Mouse (Mus musculus) embryonic facial prominence, embryonic 10.5 days (tissue): ENCODE results near the gene Kcnn1. TPM values are rescaled to one million over a fixed set of nuclear protein-coding genes. Genes with fewer than 3 reads are reported as not detected.

Source experiments
- DNase-seq: peaks from one replicate; pipeline ENCODE4 v3.0.0-alpha.2; 2017; ENCODE audit warnings: low spot score
- H3K27ac ChIP-seq: fragments of 300-500 bp; sonication (generic); replicated peaks from 2 replicates; pipeline ENCODE4 v1.5.1; 2016; ENCODE audit warnings: mild to moderate bottlenecking
- H3K27me3 ChIP-seq: fragments of 300-500 bp; sonication (generic); replicated peaks from 2 replicates; pipeline ENCODE4 v1.6.1; 2016; ENCODE audit warnings: low read depth, mild to moderate bottlenecking; ENCODE audit not compliant: poor library complexity, severe bottlenecking
- H3K36me3 ChIP-seq: fragments of 300-500 bp; sonication (generic); replicated peaks from 2 replicates; pipeline ENCODE4 v1.6.1; 2016; ENCODE audit warnings: mild to moderate bottlenecking, moderate library complexity
- H3K4me1 ChIP-seq: fragments of 300-500 bp; sonication (generic); 2 replicates; pipeline ENCODE4 v1.6.1; 2016
- H3K4me3 ChIP-seq: fragments of 300-500 bp; sonication (generic); 2 replicates; pipeline ENCODE4 v1.5.1; 2016; ENCODE audit warnings: mild to moderate bottlenecking, moderate library complexity
- H3K9me3 ChIP-seq: fragments of 300-500 bp; sonication (generic); 2 replicates; pipeline ENCODE4 v1.6.1; 2016; ENCODE audit warnings: mild to moderate bottlenecking
- WGBS: fragments of 180-500 bp; shearing (Covaris S2); methylation state at CpG from one replicate; pipeline ENCODE4 v1.1.7; 2016; 5-methylcytosine and 5-hydroxymethylcytosine counted together
- polyA plus RNA-seq: library from polyadenylated mRNA; unstranded; fragments of >200 nt; fragmentation: Nextera tagmentation; extraction: Ambion mirVana; gene quantifications from 2 replicates; pipeline ENCODE4 v1.2.1, GENCODE M21; 2016

Kcnn1 gene
- polyA plus RNA-seq, 1 experiment from 2014 or later: 5.1 TPM

- WGBS: 87% methylated on average over 5 of the region's 5 CpGs
- DNase-seq: no peak
- no peaks in the 10 kb centered on the region for H3K9me3 ChIP-seq
- peak overlapping the region; percentile 14 for H3K4me3 ChIP-seq
- peaks cover 50% of the 10 kb centered on the region for H3K4me1 ChIP-seq
- H3K27me3 ChIP-seq: no peaks in the 10 kb centered on the region
- H3K27ac ChIP-seq: no peak overlapping the region
- H3K36me3 ChIP-seq: peaks cover 16% of the 10 kb centered on the region
Observed at GRCm38 (mm10) chr8:70871195-70871807, 8.2 kb upstream of the Kcnn1 start.

DNA sequence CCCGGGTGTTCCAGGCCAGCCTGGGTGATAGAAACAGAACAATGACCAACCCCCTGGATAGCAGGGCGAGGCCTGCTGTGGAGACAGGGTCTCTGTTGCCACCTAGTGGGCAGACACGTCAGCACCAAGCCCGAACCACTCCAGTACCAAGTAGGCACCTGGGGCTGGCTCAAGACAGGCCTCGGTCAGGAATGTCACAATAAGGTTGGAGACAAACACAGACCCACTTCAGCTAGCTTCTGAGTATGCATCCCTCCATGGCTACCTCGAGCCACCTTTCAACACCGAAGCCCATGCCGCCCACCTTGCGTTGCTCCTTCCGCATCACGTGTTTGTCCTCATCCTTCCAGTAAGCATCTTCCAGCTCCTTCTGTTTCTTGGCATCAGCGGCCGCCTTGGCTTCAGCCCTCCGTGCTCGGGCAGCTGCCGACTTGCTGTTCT is 6.6 kb upstream of the Kcnn1 start:
- Histone ChIP-seq H3K27me3 (no peaks in the 10 kb centered on the region; the same call in 1 of the 2 replicates), H3K36me3 (peaks cover 16% of the 10 kb centered on the region), H3K4me3 (peak overlapping the region; percentile 49), H3K9me3 (no peaks in the 10 kb centered on the region), H3K4me1 (peaks cover 66% of the 10 kb centered on the region), H3K27ac (peak overlapping the region; percentile 80)
- WGBS: 51% methylated on average over 16 of the region's 16 CpGs
- DNase-seq: peak; percentile 83

DNA sequence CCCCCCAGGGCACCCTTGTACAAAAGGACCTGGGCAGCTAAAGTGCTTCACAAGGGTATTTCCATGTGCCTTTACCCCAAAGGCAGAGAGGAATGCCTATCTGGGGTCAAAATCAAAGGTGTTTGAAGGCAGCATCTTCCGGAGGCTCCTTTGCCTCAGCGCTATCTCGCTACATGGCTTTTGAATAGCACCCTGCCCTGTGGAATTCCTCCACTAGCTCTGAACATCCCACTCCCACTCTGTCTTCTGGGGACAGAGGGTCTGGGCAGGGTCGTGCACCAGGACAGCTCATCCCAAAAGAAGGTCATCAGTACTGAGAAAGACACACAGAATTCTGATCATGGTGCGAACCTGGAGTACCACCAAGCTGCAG is 6.1 kb upstream of the Kcnn1 start:
- DNase-seq: no peak
- 39% methylated on average over 5 of the region's 5 CpGs for WGBS
- Histone ChIP-seq H3K27me3 (peaks cover 4% of the 10 kb centered on the region; the same call in 1 of the 2 replicates), H3K36me3 (peaks cover 16% of the 10 kb centered on the region), H3K4me1 (peaks cover 71% of the 10 kb centered on the region), H3K4me3 (peak overlapping the region; percentile 49), H3K9me3 (no peaks in the 10 kb centered on the region), H3K27ac (peak overlapping the region; percentile 80)

- Histone ChIP-seq H3K27ac (peak overlapping the region; percentile 80), H3K36me3 (peaks cover 16% of the 10 kb centered on the region), H3K4me3 (peak overlapping the region; percentile 49), H3K4me1 (peaks cover 71% of the 10 kb centered on the region), H3K9me3 (no peaks in the 10 kb centered on the region), H3K27me3 (peaks cover 9% of the 10 kb centered on the region)
- 13% methylated on average over 40 of the region's 40 CpGs for WGBS
- peak; percentile 84 for DNase-seq
Observed at GRCm38 (mm10) chr8:70868559-70869198, 5.6 kb upstream of the Kcnn1 start.

- H3K4me3 ChIP-seq: peak overlapping the region; percentile 66
- H3K4me1 ChIP-seq: peaks cover 78% of the 10 kb centered on the region
- H3K36me3 ChIP-seq: peaks cover 16% of the 10 kb centered on the region
- WGBS: 83% methylated on average over 7 of the region's 7 CpGs
- peaks cover 30% of the 10 kb centered on the region for H3K27me3 ChIP-seq
- peak overlapping the region; percentile 96; the same call in 1 of the 2 replicates for H3K27ac ChIP-seq
- no peaks in the 10 kb centered on the region for H3K9me3 ChIP-seq
- DNase-seq: no peak
Observed at GRCm38 (mm10) chr8:70866566-70866965, 3.5 kb upstream of the Kcnn1 start.

- Histone ChIP-seq H3K27ac (peak overlapping the region; percentile 96), H3K4me1 (peaks cover 79% of the 10 kb centered on the region), H3K4me3 (peak overlapping the region; percentile 66), H3K9me3 (no peaks in the 10 kb centered on the region), H3K36me3 (peaks cover 16% of the 10 kb centered on the region), H3K27me3 (peaks cover 35% of the 10 kb centered on the region)
- no peak for DNase-seq
- WGBS: 9% methylated on average over 12 of the region's 12 CpGs
Observed at GRCm38 (mm10) chr8:70866001-70866520, 3.0 kb upstream of the Kcnn1 start.

- Histone ChIP-seq H3K36me3 (peaks cover 16% of the 10 kb centered on the region), H3K4me3 (peak overlapping the region; percentile 66), H3K27ac (peak overlapping the region; percentile 96), H3K4me1 (peaks cover 77% of the 10 kb centered on the region), H3K9me3 (no peaks in the 10 kb centered on the region), H3K27me3 (peaks cover 39% of the 10 kb centered on the region)
- WGBS: under 1% methylated on average over 46 of the region's 46 CpGs
- peak; percentile 100 for DNase-seq
Observed at GRCm38 (mm10) chr8:70865350-70866000, 2.4 kb upstream of the Kcnn1 start.

DNA sequence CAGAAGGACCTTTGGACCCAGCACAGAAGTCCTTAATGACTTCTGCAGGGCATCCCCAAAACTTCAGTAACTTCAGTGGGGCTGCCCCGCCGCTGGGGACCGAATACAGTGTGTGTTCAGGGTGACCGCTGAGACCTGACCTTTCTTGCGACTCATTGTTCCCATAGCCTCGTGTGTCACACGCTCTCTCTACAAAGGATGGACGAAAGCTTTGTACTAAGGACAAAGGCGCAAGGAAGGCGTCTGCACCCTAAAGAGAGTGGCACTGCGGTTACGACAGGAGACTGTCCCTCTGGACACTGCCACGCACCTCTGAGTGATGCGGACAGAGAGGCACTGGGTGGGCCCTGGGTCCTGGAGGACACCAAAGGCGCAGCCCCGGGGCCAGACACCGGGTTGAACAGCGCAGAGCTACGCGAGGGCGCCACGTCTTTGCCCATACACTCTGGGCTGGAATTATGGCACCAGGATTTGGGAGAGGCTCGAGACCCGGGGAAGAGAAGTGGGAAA is 1.7 kb upstream of the Kcnn1 start:
- Histone ChIP-seq H3K27me3 (peaks cover 44% of the 10 kb centered on the region), H3K27ac (peak overlapping the region; percentile 96), H3K4me3 (peak overlapping the region; percentile 66), H3K9me3 (no peaks in the 10 kb centered on the region), H3K36me3 (peaks cover 16% of the 10 kb centered on the region), H3K4me1 (peaks cover 76% of the 10 kb centered on the region)
- under 1% methylated on average over 24 of the region's 24 CpGs for WGBS
- DNase-seq: peak; percentile 74

GRCm38 (mm10) chr8:70863956-70864711 is 1.1 kb upstream of the Kcnn1 start:
- Histone ChIP-seq H3K27me3 (peaks cover 48% of the 10 kb centered on the region), H3K36me3 (peaks cover 16% of the 10 kb centered on the region), H3K4me1 (peaks cover 69% of the 10 kb centered on the region), H3K9me3 (no peaks in the 10 kb centered on the region), H3K27ac (peak overlapping the region; percentile 96), H3K4me3 (peak overlapping the region; percentile 66)
- WGBS: 1% methylated on average over 46 of the region's 46 CpGs
- peak; percentile 63 for DNase-seq

DNA sequence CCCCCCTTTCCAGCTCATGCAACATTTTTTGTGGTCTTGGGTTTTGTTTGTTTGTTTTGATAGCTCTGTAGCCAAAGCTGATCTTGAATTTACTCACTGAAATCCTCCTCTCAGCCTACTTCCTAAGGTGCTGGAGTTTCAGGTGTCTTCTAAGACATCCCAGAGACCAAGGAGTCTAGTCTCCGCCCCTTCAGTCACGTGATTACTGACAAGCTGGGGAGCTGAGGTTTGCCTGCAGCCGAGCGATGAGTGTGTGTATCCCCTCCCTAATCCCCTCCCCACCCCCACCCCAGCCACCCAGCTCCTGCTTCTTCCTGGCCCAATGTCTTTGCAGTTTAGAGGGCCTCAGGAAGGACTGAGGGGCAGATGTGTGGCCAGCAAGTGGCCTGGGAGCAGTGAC is 5.5 kb downstream of the Kcnn1 start:
- peaks cover 60% of the 10 kb centered on the region for H3K27me3 ChIP-seq
- H3K4me3 ChIP-seq: peak overlapping the region; percentile 66; the same call in 1 of the 2 replicates
- H3K27ac ChIP-seq: peak overlapping the region; percentile 32
- H3K36me3 ChIP-seq: no peaks in the 10 kb centered on the region; the same call in 1 of the 2 replicates
- DNase-seq: peak; percentile 47
- 10% methylated on average over 4 of the region's 4 CpGs for WGBS
- H3K9me3 ChIP-seq: no peaks in the 10 kb centered on the region
- H3K4me1 ChIP-seq: peaks cover 46% of the 10 kb centered on the region

- peak; percentile 84 for DNase-seq
- peak overlapping the region; percentile 66 for H3K4me3 ChIP-seq
- no peaks in the 10 kb centered on the region; the same call in 1 of the 2 replicates for H3K36me3 ChIP-seq
- no peaks in the 10 kb centered on the region for H3K9me3 ChIP-seq
- WGBS: 6% methylated on average over 33 of the region's 33 CpGs
- peaks cover 48% of the 10 kb centered on the region for H3K4me1 ChIP-seq
- peak overlapping the region; percentile 70 for H3K27ac ChIP-seq
- peaks cover 52% of the 10 kb centered on the region for H3K27me3 ChIP-seq
Observed at GRCm38 (mm10) chr8:70856541-70857197, 6.4 kb downstream of the Kcnn1 start.
